Mouse (Mus musculus) right cerebral cortex, adult 2 months (tissue): Measurements from ENCODE around the gene Prkcq.

Experiments used
- DNase-seq, 2 experiments: peaks; one replicate each; pipeline ENCODE4 v3.0.0; 2021 to 2022; ENCODE audit warnings: low spot score in 2 of 2

The Prkcq gene

DNA sequence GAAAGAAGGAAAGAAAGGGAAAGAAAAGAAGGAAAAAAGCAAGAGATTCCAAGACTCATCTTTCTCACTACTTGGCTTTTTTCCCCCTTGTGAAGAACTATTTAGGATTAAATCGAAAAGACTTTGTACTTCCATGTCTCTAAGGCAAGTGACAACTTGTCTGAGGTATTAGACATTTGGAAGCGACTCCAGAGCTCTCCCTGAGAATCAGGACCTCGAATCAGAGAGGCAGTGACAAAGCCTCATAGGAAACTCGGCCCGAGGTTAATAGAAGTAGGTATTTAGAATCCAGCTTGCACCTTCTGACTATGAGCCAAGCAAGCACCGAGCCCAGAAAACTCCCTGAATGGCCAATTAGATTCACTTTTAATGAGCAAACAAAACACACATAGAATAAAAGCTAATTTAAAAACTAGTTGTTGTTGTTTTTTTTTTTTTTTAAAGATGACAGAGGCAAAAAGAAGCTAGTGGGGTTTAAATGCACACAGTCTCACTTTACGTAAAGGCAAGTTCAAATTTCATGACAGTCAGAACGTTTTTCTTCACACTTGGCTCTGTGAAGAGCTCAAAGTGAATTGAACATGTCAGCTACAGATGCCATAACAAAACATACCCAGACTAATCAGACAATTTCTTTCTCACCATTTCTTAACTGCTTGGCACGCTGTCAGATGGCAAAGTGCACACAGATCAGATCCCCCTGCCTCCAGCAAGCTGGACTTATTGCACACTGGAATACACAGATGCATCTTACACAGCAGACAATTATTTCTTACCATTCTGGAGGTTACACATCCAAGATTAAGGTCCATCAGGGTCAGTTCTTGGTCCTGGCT, 119.9 kb downstream of the Prkcq start:
- DNase-seq, result no peak

DNA sequence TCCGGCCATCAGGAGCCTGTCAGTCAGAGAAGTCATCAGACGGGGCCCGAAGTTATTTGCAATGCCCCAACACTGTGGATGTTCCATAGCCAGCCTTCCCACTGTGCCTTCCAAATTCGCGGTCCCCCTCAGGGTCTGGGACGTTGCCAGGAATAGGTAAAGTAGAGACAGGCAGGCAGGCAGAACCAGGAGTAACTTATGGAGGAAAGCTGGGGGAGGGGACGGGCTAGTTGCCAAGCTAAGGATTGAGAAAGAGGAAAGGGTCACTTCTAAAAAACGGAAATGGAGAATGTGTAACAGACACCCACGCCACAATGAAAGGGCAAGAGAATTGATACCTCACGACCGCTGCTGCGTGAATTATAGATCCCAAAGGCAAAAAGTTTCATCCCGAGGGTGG, 121.2 kb downstream of the Prkcq start:
- no peak for DNase-seq

DNA sequence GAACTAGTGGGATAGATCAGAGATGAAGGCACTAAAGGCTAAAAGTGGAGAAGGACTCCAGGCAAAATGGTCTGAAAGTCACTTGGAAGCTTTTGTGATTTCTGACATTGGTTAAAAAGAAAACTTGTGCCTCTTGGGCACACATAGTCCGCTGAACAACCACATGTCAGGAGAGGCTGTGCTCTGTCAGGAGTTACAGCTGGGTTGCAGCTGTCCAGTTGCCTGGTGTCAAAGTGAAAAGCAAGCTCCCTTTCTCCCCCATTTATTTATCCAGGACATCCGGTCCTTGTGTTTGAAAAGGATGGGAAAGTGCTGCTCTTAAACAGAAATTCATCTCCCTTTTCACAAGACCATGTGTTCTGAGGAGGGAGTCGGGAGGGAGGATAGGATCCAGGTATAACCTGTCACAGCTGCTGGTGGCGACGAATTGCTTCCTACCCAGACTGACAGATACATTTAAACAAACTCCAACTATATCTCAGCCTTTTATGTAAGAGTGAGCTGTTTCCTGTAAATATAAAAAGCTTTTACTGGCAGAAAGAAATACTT, 122.8 kb downstream of the Prkcq start:
- no peak for DNase-seq

DNA sequence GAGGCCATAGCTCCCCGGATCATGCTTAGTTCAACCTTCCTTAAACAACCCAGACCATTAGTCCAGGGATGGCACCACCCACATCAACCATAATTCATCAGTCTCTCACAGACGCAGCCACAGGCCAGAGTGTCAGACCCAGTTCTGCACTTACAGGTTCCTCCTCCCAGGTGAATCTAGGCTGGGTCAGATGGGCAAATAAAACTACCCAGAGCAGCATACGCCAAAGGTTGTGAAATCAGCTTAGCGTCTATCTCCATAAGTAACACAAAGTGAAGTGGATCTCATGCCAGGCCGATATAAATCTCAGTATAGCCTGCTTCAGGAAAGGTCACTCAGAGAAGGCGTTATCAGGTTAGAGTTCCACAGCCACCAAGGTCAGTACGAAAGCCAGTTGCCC, 126.9 kb downstream of the Prkcq start:
- DNase-seq, result no peak

DNA sequence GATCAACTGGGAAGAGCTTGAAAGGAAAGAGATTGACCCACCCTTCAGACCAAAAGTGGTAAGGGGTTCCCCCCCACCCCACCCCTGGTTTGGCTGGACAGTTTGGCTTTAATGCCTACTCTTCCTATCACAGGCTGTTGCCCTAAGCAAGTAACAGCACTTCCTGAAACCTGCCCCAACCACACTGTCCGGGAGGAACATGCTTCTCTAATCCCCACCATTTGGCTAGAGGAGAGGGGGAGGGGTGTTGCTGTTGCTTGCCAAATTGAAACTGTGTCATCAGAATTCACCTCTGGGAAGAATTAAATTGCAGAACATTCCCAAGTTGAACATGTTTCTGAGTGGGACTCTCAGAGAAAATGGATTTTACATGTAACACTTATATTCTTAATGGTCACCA, 127.5 kb downstream of the Prkcq start:
- DNase-seq, result no peak

DNA sequence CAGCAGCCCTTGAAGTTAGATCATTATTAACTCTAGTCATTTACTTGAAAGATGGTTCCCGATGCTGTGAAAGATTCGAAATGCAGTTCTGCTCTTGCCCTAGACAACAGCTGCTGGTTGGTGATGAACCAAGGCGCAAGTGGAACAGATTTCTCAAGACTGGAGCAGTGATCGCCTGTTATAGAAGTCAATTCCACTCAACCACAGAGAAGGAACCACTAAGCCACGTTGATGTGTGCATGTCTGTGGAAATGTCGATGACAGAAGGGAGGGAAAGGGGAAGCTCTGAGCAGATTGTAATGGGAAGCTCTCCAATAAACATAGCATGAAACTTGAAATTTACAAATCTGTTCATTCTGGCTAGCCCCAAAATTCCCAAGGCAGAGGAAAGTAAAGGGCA, 128.5 kb downstream of the Prkcq start:
- DNase-seq, result no peak

DNA sequence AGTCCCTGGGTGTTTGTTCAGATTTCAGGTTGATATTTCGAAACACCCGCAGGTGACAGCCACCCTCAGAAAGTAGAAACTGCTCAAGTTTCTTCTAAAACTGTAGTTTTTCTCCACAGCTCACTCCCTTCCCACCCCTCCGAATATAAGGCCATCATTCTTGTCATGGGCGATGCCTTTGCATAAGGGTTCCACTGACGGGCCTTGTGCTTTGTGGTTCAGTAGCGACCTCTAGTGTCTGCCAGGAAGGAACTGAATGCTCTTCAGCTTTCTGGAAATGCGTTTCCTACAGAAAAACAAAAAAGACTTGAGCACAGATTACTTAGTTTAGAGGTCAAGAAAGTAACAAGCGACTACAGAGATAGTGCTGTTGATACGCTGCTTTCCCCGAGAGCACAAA, 148.3 kb downstream of the Prkcq start:
- DNase-seq, result peak; percentile 40 to 45

DNA sequence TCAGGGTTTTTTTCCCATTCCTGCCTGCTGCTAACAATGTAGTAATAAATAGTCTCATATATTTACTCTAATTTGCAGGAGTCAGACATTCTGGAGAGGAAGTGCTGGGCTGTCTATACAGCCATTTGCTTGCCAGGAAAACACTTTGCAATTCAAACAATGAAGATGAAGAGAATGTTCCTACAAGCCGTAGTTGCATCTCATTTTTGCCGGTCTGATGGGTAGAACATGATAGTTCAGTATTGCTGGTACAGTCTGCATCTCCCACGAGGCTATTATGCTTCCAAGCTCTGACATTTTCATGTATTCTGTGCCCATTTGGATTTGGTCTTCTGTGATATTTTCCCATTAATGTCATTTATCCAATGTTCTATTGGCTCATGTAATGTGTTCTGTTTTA, 150.5 kb downstream of the Prkcq start:
- no peak for DNase-seq

DNA sequence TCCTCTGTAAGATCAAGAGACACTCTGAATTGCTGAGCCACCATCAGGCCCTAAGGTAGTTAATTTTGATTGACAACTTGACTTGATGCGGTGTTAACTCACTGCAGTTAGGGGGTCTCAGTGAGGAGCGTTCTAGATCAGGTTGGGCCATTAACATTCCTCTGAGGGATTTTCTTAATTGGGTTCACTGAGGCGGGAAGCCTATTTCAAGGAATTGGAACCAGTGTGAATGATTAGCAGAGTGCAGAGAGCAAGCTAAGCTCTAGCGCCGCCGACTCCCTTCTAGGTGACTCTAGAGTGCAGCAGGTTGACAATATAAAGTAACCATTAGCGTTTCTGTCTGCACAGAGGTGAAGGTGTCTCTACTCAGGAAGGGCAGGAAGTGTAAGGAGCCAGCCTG, 155.4 kb downstream of the Prkcq start:
- no peak for DNase-seq

DNA sequence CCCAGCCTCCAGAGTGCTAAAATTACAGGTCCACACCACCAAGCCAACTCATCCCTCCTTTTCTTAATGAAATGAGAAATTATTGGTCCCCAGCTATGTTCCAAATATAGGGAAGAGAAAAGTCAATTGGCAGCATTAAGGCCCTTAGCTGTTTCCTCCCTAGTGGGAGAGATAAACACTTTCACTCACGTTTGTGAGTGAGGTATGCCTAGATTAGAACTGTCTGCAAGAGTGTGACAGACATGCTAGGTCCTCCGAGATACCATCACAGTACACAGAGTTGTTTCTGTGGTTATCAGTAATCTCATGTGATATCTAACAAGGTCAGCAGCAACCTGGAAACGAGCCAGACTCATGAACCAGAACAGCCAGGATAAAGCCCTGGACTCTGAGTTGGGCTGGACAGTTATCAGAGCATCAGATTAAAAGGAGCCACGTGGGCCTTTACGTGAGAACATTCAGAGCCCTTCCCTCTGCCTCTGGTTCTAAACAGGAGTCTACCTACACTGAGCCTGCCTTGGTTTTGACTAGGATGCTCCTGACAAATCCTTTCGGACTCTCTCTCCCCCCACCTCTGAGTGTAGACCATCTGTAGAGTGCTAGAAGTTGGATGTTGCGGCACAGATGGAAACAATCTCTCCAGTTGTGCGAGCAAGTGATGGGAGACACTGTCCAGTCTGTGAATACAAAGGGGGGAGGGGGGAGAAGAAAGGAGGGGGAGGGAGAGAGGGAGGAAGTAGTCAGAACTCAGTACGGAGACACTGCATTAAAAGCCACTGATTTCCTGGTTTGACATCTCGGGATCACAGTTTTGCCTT, 157.7 kb downstream of the Prkcq start:
- DNase-seq, result no peak

DNA sequence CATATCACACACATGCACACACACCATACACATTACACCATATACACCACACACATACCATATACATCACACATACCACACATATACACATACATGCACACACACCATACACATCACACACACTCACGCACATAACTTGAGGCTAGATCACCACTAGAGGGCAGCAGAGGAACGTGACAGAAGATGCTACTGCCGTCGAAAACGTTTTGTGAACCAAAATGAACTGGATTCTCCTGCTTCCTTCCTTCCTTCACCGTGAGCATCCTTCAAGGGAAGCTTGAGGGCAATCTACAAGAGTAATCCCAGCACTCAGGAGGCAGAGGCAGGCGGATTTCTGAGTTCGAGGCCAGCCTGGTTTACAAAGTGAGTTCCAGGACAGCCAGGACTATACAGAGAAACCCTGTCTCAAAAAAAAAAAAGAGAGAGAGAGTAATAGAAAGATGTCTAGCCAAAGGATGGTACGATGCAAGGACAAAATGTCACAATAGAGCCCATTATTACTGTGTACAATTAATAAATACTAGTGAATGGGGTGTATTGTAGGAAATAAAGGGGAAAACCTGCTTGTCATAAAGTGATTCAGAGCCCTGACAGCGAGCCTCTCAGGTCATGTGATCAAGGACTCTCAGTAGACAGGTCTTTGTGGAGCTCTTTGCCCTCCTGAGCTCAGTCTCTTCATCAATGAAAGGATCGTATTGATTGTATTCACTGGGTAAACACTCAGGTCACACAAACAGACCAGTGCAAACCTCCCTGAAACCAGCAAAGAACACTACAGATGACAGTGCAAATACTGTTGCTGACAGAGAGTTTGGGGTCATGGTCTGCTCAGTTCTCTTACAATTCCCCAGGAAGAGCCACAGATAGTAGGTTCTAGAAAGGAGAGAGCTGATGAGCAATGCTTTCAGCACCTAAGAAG, 159.9 kb downstream of the Prkcq start:
- DNase-seq, result peak; percentile 76 to 79

DNA sequence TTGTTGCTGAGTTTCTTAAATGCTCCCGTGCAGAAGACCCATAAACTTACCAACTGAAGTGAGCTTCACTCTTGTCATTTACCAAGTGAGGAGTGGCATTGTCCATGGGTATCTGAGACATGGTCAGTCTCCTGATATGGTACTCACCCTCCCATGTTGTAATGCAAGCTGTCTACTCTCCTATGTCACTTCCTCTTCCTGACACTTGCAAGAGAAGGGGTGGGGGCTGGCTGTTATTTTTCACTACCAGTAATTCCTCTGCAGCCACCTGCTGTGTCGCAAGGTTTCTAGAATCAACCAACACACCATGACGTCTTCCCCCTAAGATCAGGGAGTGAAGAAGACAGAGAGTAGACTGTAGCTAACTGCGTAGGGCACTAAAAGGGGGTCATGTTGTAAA, 160.6 kb downstream of the Prkcq start:
- DNase-seq, result no peak

DNA sequence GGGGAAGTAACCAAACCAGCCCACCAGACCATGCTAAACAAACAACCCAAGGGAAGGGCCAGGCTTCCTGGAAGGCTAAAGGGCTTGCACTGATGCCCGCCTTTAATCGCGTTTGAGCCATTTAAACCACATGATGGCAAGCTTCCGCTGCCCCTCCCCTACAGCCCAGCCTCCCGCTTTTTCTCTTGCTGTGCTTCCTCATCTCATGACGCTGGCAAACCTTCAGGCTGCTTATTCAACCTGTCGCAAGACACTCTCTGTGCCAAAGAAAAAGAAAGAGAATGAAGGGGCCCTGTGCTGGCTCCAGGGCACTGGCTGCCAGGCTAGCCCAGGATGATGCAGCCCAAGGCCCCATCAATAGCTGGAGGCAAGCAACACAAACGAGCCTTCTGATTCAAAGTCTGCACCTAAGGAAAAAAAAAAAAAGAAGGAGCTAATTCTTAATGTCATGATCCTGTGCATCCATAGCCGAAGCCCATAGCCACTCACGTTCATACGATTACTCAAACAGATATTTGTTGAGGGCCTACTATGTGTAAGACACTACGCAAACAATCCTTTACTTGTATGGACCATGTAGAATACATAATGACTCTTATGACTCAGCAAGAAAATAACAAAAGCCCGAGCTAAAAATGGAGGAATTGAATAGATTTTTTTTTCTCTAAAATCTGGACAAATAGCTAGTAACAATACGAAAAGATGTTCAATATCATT, 161.6 kb downstream of the Prkcq start:
- peak in 1 of 2 experiments; percentile 16 for DNase-seq

DNA sequence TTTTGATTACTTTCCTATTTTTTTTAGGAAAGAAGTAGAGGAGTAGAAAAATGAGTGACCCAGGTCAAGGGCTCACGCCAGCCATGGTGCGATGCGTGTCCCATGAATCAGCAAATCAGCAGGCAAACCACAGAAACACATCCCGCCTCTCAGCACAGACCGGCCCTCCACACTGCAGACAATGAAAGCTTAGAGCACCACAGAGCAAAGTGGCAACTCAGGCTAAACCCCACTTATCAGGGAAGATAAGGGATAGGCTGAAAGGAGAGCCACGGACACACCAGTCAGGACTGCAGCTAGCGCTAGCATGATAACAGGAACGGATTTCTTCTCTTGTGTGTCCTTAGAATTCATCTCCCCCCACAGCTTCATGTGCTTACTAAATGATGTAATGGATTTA, 164.4 kb downstream of the Prkcq start:
- no peak for DNase-seq

DNA sequence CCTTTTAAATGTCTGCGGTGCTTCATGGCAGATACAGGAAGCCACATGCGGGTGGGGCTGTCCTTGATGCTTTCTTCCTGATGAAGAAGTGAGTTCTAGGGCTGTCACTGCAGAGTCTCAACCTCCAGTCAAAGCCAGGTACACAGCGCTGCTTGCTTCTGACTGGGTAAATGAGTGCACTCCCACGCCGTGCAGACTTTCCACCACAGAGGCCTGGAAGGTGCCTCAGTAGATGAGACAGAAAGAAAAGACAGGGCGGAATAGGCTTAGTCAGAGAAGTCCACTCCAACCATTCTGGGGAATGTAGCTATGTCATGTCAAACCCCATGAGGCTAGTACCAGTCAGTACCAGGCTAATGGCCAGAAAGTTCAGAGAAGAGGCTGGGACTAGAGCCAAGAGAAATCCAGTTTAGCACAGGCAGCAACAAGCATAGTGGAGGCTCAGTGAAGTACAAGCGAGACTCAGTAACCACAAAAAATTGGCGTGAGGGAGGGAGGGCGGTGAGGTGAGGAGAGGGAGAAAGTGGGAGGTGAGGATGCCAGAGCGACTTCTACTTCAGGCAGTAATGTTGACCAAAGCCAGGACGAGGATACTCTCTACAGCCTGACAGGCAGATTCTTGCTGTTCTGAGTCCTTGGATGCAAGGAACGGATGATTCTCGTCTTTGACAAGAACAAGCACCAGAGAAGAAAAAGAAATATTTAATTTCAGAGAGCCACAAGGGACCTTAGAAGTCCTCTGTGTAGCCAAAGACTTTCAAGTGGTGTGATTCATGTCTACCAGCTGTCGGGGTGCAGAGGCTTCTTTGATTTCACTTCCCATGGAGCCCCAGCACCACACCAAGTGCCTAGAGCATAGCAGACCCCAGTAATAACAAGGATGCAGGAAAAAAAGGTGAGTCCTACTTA, 167.3 kb downstream of the Prkcq start:
- no peak for DNase-seq

DNA sequence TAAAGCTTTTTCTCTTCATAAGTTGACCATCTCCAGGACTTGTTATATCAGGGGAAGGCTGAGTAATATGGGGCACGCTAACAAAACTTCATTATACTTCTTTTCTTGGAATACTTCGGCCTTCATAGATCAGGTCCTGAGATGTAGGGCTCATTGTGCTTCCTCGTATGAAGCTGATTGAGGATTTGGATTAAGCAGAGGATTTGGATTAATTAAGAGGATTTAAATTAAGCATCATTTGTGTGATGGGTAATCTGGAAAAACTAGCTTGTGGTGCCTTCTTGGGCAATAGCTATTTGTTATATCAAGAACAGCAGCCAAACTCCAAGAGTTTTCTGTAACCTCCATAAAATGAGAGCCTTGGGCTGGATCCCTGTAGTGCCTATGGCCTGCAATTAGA, 172.8 kb downstream of the Prkcq start:
- no peak for DNase-seq

DNA sequence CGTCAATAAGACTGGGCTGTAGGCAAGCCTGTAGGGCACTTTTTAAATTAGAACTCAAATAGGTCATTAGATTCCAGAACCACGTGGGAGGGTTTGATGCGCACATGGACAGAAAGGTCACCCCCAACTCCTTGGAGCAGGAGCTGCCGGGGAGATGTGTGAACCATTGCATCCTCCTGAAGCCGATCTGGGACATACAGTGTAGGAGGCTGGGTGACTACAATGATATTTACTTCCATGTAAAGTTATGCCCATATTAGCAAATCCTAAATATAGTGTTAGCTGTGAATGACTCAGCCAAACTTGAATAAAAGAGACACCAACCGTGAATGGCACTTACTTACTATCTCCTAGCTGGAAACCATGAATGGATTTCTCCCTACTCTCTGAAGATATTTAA, 174.5 kb downstream of the Prkcq start:
- peak; percentile 21 to 31 for DNase-seq

DNA sequence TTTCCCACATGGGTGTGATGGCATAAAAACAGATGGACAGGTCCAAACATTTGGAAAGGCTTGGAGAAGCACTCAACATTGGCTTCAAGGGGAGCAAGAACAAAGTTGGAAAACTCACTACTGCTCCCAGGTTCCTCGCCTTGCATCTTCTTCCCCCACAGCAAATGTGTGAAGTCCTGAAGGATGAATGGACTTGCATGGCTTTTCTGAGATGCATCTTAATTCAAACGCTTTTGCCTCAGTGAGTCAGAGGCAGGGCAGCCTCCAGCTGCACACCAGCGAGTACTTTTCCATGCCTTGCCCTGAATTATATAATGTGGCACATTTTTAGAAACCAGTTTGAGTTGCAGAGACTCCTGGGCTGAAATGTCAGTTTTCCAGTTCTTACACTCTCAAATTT, 175.9 kb downstream of the Prkcq start:
- peak; percentile 50 to 65 for DNase-seq
